Mouse (Mus musculus): ENCODE data around the gene Gm20431.
A peak's percentile ranks its signal among the peaks of the same experiment; 100 is the strongest.

Gm20431 gene

GRCm38 (mm10) chr2:167661270-167662203 is at the start of gene Gm20431:
Gene Gm20431 (minus strand): TSS chr2:167661496.
- peak; percentile 89 to 94 for DNase-seq

- DNase-seq = no peak
Measured at GRCm38 (mm10) chr2:167710574-167710973, 49.3 kb upstream of the Gm20431 start.

DNA sequence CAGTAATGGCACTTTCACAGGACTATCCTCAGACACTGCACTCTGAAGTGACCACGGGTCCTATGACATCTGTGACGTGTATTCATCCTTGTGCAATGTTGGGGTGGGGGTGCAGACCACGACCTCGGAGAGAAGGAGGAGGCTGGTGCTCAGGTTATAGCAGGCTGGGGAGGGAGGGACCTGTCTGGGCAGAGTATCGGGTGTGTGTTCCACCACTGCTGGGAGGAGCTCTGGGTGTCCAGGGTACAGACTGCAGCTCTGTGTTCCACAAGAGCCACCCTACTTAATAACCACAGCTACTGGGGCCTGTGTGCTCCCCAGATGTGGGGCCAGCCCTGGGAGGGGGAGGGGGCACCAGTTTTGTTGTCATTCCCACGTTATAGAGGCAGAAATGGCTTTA is 48.7 kb upstream of the Gm20431 start:
- DNase-seq = no peak

GRCm38 (mm10) chr2:167708373-167708772 is 47.1 kb upstream of the Gm20431 start:
- DNase-seq = no peak

GRCm38 (mm10) chr2:167706183-167706939 is 45.1 kb upstream of the Gm20431 start:
- no peak for DNase-seq

- DNase-seq = no peak
Measured at GRCm38 (mm10) chr2:167704409-167704808, 43.1 kb upstream of the Gm20431 start.

- DNase-seq = no peak
Measured at GRCm38 (mm10) chr2:167702126-167702525, 40.8 kb upstream of the Gm20431 start.

GRCm38 (mm10) chr2:167701472-167701871 is 40.2 kb upstream of the Gm20431 start:
- no peak for DNase-seq

DNA sequence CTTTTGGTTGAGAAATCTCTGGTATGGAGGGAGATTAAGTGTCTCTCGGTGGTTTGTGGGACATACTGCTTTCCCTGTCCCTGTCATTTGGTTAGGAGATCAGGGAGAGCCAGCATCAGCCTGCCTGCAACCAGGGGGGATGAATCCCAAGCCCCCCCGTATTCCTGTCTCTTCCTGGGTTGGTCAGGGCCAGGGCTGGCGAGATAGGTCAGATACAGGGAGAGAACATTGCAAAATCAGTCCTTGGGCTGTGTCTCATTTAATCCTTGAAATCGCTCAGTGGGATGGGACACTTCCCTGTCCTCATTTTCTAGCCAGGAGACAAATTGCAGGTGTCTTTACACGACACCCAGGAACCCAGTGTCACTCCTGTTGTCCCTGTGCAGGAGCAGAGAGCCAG is 38.7 kb upstream of the Gm20431 start:
- DNase-seq = no peak

DNA sequence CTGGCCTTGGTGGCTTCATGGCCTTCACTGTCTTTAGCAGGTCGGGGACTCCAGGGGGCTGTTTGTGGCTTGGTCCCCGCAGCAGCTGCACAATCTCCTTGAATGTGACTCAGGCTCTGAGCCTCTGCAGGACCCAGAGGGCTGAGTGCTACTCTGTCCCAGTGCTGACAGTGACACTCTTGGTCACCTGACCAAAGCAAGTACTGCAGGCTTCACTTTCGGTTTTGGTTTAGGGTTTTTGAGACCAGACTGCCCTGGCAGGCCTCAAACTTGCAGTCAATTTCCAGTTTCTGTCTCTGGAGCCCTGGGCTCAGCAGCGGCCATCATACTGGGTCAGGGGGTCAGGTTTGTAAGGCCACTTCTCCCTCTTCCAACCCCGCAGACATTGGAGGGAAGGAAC is 36.6 kb upstream of the Gm20431 start:
- no peak for DNase-seq

- DNase-seq = no peak
Measured at GRCm38 (mm10) chr2:167696143-167696542, 34.8 kb upstream of the Gm20431 start.

- no peak for DNase-seq
Measured at GRCm38 (mm10) chr2:167695491-167695890, 34.2 kb upstream of the Gm20431 start.

DNA sequence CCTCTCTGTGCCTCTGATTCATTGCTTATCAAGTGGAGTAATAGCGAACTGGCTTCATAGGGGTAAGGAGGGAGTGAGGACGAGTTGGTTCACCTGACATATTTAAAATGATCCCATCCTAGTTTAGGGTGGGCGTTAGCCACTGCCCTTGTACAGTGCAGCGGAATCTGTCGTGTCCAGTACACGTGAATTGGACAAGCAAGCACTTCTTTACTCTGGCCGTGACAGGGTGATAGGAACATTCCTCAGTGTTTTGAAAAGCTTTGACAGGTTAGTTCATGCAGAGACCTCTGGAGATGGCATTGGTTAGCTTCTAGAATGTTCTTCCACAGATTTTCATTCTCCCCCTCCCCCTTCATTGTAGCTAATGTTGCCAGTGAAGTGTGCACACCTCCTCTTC is 33.7 kb upstream of the Gm20431 start:
- DNase-seq = no peak

DNA sequence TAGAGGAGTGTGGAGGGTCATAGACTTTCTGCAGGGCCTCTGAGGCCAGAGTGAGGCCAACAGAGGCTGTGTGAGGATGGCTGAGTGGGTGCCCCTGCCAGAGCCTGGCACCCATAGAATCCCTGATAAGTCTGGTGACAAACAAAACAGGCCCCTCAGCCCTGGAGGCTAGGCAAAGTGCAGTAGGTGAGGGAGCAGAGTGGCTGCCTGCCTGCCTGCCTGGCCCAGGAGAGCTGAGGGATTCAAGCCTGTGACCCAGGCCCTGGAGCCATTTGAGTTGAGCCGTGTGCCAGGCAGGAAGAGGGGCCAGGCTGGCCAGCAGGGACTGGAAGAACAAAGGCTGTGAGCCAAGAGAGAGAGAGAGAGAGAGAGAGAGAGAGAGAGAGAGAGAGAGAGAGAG is 32.9 kb upstream of the Gm20431 start:
- DNase-seq = no peak

- no peak for DNase-seq
Measured at GRCm38 (mm10) chr2:167693540-167693939, 32.2 kb upstream of the Gm20431 start.

DNA sequence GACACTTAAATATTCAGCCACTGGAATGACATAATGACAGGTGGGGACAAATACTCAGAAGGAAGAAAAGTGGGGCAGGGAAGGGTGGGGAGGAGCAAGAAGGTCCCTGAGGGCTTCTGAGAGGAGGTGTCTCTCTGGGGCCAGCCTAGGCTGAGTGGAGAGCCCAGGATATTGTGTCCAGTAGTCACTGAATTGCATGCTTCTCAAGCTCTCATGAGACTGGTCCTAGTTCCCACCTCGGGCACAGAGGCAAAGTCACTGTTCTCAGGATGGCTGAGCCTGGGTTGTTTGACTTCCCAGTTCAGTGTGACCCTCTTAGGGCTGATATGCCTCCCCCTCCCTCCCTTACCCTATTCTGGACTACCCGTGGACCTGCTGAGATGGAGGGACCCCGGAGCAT is 31.5 kb upstream of the Gm20431 start:
- DNase-seq = no peak

DNA sequence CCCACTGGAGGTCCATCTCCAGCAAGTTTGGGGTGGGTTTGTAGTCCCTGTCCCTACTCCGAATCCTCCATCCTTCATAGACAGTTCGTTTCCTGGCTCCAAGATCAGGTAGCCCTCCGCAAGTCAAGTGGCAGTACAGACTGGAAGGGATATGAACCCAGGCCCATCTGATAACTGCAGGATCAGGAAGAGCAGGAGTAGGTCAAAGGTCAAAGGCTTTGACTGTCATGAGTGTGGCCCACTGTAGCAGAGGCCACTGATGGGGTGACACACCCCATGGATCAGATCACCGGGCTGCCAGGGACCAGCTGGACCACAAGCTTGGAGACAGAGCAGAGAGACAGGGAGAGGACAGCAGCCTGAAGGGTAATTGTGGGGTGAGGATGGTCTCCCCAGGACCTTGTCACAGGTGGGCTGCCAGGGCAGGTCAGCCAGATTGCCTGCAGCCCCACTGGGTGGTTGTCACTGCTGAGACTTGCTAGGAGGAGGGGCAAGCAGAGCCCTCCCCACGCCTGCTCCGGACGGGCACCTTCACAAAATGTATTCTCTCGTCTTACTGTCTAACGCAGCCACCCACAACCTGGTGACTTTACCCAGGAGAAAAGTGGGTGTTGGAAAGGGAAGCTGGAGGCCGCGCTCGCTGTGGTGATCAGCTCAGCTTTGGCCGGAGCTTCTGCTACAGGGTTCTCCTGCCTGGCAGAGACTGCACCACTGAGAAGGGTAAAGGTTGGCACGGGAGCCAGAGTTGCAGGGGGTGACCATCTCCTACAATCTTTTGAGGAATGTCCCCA is 30.8 kb upstream of the Gm20431 start:
- DNase-seq = no peak

GRCm38 (mm10) chr2:167691410-167691809 is 30.1 kb upstream of the Gm20431 start:
- DNase-seq = no peak

- no peak for DNase-seq
Measured at GRCm38 (mm10) chr2:167690962-167691311, 29.6 kb upstream of the Gm20431 start.

DNA sequence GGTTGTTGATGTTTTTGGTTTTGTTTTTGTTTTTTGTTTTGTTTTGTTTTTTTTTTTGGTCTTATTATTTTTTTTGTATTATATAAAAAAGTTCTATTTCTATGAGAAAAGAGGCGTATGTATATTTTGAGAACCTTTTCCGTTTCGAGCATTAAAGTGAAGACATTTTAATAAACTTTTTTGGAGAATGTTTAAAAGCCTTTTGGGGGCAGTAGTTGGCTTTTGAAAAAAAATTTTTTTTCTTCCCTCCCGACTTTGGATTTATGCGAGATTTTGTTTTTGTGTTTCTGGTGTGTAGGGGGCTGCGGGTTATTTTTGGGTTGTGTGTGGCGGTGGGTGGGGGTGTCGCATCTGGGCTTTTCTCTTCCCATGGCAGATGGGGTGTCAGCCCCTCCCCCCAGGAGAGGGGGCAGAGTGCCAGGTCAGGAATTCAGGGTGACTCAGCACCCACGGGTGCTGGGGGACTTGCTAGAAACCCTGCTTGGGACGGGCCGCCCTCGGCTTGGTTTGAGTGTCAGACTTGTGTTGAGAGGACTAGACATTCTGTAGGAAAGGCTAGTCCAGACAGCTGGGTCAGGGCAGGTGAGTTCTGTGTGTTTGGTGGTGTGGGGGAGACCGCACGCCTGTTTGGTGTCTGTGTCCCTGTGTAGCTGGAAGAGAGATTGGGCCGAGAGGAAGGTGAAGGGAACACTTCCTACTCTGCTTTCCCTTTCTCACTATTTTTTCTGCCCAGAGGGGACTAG is 29.1 kb upstream of the Gm20431 start:
- DNase-seq = no peak

DNA sequence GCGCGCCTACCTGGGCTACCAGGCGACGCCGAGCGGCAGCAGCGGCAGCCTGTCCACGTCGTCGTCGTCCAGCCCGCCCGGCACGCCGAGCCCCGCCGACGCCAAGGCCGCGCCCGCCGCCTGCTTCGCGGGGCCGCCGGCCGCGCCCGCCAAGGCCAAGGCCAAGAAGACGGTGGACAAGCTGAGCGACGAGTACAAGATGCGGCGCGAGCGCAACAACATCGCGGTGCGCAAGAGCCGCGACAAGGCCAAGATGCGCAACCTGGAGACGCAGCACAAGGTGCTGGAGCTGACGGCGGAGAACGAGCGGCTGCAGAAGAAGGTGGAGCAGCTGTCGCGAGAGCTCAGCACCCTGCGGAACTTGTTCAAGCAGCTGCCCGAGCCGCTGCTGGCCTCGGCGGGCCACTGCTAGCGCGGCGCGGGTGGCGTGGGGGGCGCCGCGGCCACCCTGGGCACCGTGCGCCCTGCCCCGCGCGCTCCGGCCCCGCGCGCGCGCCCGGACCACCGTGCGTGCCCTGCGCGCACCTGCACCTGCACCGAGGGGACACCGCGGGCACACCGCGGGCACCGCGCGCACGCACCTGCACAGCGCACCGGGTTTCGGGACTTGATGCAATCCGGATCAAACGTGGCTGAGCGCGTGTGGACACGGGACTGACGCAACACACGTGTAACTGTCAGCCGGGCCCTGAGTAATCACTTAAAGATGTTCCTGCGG is 28.4 kb upstream of the Gm20431 start, which contains the start of gene Tmem189:
Gene Tmem189, minus strand, starts transcription at position 322 of the 718 bp plus-strand sequence.
- peak; percentile 33 to 49 for DNase-seq

Measured in cerebellum, postnatal 36 days (tissue).